Mouse (Mus musculus) layer of hippocampus, adult 11-12 months (tissue): ENCODE data around the gene Gm21119.
"Not testable (repeated sequence)": the region's sequence is repeated elsewhere in the genome, so short reads cannot be mapped to it uniquely, and the experiment has no call there.

Experiments
- DNase-seq: peaks from one replicate; pipeline ENCODE4 v3.0.0; 2022; ENCODE audit warnings: low spot score

The Gm21119 gene

DNA sequence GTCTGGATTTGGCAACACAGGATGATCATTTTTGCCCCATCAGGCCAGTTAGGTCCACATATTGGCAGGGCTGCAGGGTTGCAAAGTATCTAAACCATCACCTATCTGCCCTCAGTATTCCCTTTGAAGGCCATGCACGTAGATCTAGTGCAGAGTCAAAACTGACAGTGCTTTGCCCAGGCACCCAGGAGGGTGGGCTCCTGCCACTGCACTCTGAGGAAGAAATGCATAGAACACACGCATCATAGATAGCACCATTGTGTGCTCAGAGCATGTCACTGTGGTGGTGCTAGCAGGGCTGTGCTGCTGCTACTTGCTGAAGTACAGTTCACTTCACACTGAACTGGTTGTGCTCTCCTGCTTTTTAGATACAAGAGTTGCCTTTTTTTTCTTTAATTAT lies at the start of gene Gm21119:
Gene Gm21119 (plus strand): TSS at position 301 of the 400 bp plus-strand sequence.
- DNase-seq, result not testable (repeated sequence)

DNA sequence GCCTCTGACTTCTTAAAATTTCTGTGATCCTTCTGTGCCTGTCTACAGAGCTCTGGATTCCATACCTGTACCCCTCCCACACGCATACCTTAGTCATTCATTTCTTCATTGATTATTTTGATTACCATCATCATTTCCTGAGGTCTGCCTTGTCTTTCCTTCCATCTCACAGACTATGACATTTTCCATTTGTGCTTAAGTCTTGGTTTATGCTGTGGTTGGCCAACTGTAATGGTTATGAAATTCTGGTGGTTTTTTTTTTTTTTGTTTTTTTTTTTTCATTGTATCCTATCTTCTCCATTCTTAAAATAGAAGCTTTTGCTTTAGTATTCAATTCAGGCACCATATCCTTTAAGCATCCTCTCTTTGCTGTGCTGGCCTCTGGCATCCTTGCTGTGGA lies 48.0 kb upstream of the Gm21119 start:
- DNase-seq, result not testable (repeated sequence)

DNA sequence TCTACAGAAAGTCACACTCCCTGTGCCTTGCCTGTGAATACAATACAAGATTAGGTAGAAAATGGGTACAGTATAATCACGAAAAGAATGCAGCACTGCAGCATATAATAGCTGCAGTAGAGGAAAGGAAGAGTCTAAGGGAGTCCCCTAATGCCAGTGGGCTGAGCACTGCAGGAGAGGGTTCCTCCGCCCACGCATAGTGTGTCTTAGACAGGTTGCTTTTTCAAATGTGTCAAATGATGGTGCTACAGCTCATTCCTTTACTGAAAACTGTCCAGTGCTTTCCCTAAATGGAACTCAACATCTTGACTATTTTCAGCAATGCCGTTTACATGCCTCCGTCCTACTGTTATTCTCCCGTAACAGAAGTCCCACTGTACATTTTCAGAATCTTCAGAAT lies 33.6 kb upstream of the Gm21119 start:
- not testable (repeated sequence) for DNase-seq

GRCm38 (mm10) chr8:20582772-20583171 lies 31.9 kb upstream of the Gm21119 start:
- not testable (repeated sequence) for DNase-seq

- peak; percentile 17 for DNase-seq
These were observed 26.2 kb upstream of the Gm21119 start for GRCm38 (mm10) chr8:20588268-20589177.

DNA sequence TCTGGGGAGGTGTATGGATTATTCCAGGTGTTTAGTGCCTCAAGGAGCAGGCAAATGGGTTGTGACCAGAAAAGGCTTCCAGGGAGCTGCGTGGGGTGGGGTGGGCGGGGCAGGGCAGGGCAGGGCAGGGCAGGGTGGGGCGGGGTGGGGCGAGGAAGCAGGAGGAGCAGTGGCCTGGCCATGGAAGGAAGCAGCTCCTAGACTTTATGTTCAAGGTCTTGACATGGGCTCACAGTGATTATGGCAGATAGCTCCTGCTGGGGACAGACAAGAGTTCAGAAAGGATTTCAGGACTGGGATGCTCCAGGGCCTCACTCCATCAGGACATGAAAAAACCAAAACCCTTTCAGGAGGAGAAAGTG lies 25.6 kb upstream of the Gm21119 start:
- DNase-seq, result peak; percentile 27

GRCm38 (mm10) chr8:20590117-20590997 lies 24.4 kb upstream of the Gm21119 start:
- peak; percentile 51 for DNase-seq

DNA sequence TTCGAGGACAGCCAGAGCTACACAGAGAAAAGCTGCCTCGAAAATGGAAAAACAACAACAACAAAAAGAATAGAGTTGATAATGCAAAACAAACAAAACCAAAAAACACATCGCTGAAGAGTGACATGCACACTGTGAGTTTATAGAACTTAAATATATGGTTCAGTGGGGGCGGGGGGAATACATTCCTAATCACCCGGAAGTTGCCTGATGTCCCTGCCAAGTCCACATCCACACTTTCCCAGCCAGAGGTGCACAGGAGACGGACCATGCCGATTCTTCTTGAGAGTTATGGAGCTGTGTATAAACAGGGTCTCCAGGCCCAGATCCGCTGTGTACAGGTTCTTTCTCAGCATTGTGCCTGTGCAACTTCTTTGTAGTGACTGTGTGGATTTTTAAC lies 23.7 kb upstream of the Gm21119 start:
- not testable (repeated sequence) for DNase-seq

GRCm38 (mm10) chr8:20592732-20593272 lies 21.9 kb upstream of the Gm21119 start:
- peak; percentile 52 for DNase-seq

GRCm38 (mm10) chr8:20593841-20594240 lies 20.9 kb upstream of the Gm21119 start:
- DNase-seq, result peak; percentile 65

- peak; percentile 17 for DNase-seq
These were observed 18.5 kb upstream of the Gm21119 start for GRCm38 (mm10) chr8:20596081-20596841.

DNA sequence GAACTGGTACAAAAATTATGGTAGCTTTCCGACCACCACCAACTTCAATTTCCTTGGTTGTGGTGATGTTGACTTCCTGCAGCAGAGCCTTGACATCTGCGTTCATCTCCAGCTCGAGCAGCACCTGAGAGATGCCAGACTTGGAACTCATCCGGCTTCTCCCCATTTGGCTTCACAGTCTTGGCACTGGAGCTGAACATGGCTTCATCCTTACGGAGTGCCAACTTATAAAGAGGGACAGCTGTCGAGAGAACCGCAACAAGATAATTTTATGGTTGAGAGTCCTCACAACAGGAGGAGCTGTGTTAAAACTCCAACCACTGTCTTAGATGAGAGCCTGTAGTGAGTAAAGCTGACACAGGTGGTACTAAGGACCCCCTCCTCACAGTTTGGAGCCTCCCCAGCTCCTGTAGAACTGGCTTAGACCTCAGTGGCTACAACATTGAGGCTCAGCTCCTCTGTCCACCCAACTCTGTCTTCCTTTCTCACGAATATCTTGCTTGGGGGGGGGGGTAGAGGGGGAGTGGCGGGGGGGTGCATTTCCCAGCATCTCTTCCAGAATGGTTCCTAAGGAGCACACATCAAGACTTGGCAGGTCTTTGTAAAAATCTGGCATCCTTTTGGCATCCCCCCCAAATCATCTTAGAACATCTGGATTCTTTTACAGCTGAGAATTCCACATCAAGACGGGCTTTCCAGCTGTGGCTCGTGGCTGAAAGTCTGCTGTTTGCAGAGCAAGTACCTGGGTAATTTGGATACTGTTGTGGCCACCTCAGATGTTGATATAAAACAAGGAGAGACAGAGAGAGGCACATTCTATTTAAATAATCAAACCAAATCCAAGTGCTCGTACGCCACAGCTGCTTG lies 17.6 kb upstream of the Gm21119 start:
- DNase-seq, result peak; percentile 73

DNA sequence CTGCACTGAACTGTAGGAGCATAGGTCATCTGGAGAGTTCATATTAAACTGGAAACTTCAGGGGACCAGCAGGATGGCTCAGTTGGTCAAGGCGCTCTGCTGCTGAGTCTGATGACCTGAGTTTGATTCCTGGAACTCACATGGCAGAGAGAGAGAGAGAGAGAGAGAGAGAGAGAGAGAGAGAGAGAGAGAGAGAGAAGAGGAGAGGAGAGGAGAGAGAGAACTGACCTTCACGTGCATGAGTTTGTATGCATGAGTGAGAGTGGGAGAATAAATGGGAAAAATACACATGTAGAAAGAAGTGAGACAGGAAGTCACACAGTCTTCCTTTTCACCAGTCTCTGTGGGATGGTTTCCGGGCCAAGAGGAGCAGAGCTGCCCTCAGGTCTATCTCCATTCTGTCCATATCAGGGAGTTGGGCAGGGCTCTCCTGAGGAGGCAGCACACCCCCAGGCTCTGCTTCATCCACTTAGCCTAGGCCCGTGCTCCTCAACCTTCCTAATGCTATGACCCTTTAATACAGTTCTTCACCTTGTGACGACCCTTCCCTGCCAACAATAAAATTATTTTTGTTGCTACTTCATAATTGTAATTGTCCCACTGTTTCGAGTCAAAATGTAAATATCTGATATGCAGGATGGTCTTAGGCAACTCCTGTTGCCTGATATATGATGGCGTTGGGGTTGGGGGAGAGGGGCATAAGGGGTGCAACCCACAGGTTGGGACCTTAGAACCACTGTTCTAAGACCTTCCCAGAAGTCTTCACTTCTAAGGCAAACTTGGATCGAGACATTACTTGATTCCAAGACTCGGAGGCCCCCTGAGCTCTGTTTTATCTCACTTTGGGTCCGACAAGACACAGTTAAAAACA lies 16.2 kb upstream of the Gm21119 start:
- DNase-seq, result not testable (repeated sequence)

DNA sequence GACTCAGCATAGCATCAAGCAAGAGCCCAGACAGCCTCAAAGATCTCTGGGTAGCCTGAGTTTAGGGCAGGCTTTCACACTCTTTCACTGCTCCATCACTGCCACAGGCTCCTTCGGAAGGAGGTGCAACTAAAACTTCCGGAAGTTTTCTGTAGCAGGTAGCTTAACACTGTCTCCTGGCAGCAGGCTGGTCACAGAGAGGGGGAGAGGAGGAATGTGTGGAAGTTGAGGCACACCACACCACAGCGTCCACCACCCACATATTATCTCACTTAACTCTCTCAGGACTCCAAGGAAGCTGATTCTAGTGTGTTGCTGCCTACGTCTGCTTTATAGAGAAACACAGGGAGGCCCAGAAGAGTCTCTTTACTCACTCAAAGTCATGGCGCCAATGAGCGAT lies 15.4 kb upstream of the Gm21119 start:
- DNase-seq, result not testable (repeated sequence)

DNA sequence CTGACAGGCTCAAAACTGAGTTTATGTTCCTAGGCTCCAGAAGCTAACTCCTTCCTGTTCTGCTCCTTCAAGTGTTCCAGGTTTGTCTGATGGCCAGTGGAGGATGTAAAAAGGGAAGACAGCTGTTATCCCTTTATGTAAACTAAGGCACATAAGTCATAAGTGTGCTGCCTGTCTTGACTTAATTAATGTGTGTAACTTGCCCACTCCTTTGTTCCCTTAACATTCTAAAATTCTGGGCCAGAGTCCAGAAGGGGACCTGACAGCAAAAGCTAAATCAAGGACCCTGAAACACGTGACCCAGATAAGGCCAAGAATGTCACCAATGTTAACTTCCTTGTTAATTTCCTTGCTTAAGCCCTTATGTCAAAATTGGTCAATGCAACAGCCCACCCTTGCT lies 3.9 kb upstream of the Gm21119 start:
- not testable (repeated sequence) for DNase-seq

GRCm38 (mm10) chr8:20612721-20613120 lies 2.0 kb upstream of the Gm21119 start:
- DNase-seq, result not testable (repeated sequence)

GRCm38 (mm10) chr8:20630766-20631165 lies 16.0 kb downstream of the Gm21119 start:
- DNase-seq, result not testable (repeated sequence)

DNA sequence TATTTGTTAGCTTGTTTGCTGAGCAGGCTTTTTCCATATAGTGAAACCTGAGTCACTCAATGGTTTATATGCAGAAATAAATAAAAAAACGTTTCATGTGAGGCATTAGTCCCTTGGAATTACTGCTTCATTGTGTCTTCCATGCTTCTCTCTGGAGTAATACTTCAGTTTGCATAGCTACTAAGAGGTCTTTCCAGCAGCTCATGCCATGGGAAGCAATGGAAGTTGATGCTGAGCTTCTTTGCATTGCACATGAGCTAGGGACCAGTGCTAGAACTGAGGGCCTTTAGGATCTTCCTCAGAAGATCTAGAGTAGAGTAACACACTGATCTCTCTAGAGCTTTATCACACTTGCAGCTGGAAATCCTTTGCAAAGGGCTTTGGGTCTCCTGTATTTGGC lies 23.2 kb downstream of the Gm21119 start:
- not testable (repeated sequence) for DNase-seq

GRCm38 (mm10) chr8:20643536-20643935 lies 28.8 kb downstream of the Gm21119 start:
- not testable (repeated sequence) for DNase-seq

DNA sequence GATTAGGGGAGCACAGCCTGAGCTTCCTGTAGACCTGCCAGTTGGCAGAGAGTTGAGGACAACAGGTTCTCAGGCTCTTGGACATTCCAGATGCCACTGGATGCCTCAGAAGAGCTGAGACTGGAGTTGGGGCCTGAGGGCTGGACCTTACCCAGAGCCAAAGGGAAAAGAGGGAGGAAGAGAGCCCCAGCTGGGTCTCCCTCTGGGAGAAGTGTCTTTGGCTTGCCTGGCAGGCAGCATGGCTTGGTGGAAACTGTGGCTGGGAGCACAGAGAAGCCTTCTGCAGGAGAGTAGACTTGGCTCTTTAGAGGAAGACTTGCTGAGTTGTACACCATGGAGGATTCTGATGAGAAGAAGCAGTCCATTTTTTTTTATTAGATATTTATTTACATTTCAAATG lies 38.3 kb downstream of the Gm21119 start:
- not testable (repeated sequence) for DNase-seq
